Mouse (Mus musculus) limb, embryonic 13.5 days (tissue): ENCODE measurements around the gene Sntb2. TPM values are rescaled to one million over a fixed set of nuclear protein-coding genes. Genes with fewer than 3 reads are reported as not detected.
A peak's percentile ranks its signal among the peaks of the same experiment; 100 is the strongest.
"Not testable (repeated sequence)": the region's sequence is repeated elsewhere in the genome, so short reads cannot be mapped to it uniquely, and the experiment has no call there.

Experiments
- ATAC-seq: fragments of 200-750 bp; cut with Nextera tagmentation; 2 replicates; pipeline ENCODE4 v1.8.0; 2017; ENCODE audit warnings: low read depth, moderate number of reproducible peaks, moderate TSS enrichment; ENCODE audit not compliant: low FRiP score
- H3K27ac ChIP-seq: fragments of 300-500 bp; sonication (generic); 2 replicates; pipeline ENCODE4 v1.5.1; 2015; ENCODE audit warnings: inconsistent platforms, mild to moderate bottlenecking, moderate library complexity
- H3K27me3 ChIP-seq: fragments of 300-500 bp; sonication (generic); 2 replicates; pipeline ENCODE4 v1.6.1; 2015; ENCODE audit warnings: mild to moderate bottlenecking, inconsistent platforms
- H3K36me3 ChIP-seq: fragments of 300-500 bp; sonication (generic); 2 replicates; pipeline ENCODE4 v1.6.1; 2015; ENCODE audit warnings: inconsistent platforms, mild to moderate bottlenecking, moderate library complexity
- H3K4me1 ChIP-seq: fragments of 300-500 bp; sonication (generic); 2 replicates; pipeline ENCODE4 v1.6.1; 2015; ENCODE audit warnings: inconsistent platforms
- H3K4me2 ChIP-seq: fragments of 300-500 bp; sonication (generic); replicated peaks from 2 replicates; pipeline ENCODE4 v1.6.1; 2015; ENCODE audit warnings: inconsistent platforms, mild to moderate bottlenecking, moderate library complexity
- H3K4me3 ChIP-seq: fragments of 300-500 bp; sonication (generic); 2 replicates; pipeline ENCODE4 v1.5.1; 2015; ENCODE audit warnings: moderate library complexity, mild to moderate bottlenecking, inconsistent platforms
- H3K9ac ChIP-seq: fragments of 300-500 bp; sonication (generic); 2 replicates; pipeline ENCODE4 v1.6.1; 2015; ENCODE audit warnings: mild to moderate bottlenecking, inconsistent platforms
- H3K9me3 ChIP-seq: fragments of 300-500 bp; sonication (generic); 2 replicates; pipeline ENCODE4 v1.6.1; 2016; ENCODE audit warnings: inconsistent platforms
- WGBS: fragments of 180-500 bp; shearing (Covaris S2); methylation state at CpG from one replicate; pipeline ENCODE4 v1.1.7; 2015; 5-methylcytosine and 5-hydroxymethylcytosine counted together
- polyA plus RNA-seq: library from polyadenylated mRNA; unstranded; fragments of >200 nt; fragmentation: Nextera tagmentation; extraction: Ambion mirVana; gene quantifications from 2 replicates; pipeline ENCODE4 v1.2.1, GENCODE M21; 2015

Sntb2 gene
- polyA plus RNA-seq, 1 experiment from 2014 or later, result 16.4 TPM

DNA sequence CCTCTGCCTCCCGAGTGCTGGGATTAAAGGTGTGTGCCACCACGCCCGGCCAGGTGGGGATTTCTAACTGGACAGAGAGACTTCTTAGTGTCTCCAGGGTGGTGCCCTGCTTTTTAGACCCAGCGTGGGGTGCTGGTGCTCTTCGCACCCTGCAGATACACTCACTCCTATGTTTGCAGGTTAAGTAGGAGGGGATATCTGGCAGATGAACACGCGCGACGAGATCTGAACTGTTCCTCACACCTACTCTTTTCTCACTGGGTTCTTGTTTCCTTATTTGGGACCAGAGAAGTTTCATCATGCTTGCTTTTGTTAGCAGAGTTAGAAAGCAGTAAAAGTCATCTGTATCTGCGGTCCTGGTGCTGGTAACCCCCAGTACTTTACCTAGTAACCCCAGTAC, 21.9 kb upstream of the Sntb2 start:
- no peak overlapping the region for H3K9ac ChIP-seq
- no peak overlapping the region for H3K4me2 ChIP-seq
- ATAC-seq, result no peak
- H3K4me1 ChIP-seq, result no peaks in the 10 kb centered on the region
- no peaks in the 10 kb centered on the region for H3K9me3 ChIP-seq
- no peak overlapping the region for H3K27ac ChIP-seq
- no peaks in the 10 kb centered on the region for H3K27me3 ChIP-seq
- no peak overlapping the region for H3K4me3 ChIP-seq
- 95% methylated on average over 10 of the region's 10 CpGs for WGBS
- H3K36me3 ChIP-seq, result peaks cover 81% of the 10 kb centered on the region

DNA sequence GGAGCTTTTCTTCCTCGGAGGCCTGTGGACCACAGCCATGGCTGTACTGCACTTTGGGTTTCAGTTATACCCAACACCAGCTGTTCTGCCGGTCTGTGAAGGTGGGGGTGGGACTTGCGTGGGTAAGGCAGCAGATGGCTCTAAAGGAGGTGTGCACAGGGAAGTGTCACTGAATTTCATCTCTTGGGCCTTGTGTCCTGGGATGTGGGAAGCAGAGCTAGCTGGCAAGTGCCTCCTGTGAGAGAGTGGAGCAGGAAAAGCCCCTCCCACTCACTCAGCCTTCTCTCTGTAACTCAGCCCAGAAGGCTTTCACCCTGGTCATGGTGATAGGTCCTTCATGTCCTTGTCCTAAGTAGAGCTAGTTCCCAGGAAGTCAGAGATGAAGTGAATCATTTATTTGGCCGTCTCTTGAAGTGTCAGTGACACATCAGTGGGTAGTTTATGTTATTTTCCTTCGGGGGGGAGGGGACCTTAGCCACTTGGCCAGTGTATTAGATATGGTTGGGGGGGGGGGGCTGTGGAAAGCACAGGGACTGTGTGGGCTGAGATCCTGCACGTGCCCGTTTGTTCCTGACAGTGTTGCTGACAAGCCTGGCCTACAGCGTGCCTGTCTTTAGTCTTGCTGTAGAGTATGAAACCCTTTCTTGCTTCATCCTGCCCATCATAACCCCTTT, 15.7 kb upstream of the Sntb2 start:
- no peak overlapping the region for H3K9ac ChIP-seq
- H3K4me3 ChIP-seq, result no peak overlapping the region
- no peaks in the 10 kb centered on the region for H3K27me3 ChIP-seq
- no peak for ATAC-seq
- no peak overlapping the region for H3K27ac ChIP-seq
- WGBS, result 93% methylated on average over 8 of the region's 8 CpGs
- no peak overlapping the region for H3K4me2 ChIP-seq
- no peaks in the 10 kb centered on the region for H3K9me3 ChIP-seq
- no peaks in the 10 kb centered on the region for H3K4me1 ChIP-seq
- peaks cover 85% of the 10 kb centered on the region for H3K36me3 ChIP-seq

DNA sequence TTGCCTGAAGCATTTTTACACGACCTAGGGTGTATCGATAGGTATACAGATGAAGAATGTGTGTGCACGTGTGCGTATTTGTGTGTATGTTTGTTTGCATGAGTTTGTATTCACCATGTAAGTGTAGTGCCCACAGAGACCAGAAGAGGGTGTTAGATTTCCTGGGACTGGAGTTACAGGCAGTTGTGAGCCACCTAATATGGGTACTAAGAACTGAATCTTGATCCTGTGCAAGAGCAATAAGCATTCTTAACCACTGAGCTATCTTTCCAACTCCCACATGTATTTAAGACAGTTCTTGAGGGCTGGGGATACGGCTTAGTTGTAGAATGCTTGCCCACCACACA, 15.2 kb upstream of the Sntb2 start:
- Histone ChIP-seq H3K36me3 (peaks cover 80% of the 10 kb centered on the region), H3K4me1 (no peaks in the 10 kb centered on the region), H3K4me3 (no peak overlapping the region), H3K27ac (no peak overlapping the region), H3K9me3 (no peaks in the 10 kb centered on the region), H3K27me3 (no peaks in the 10 kb centered on the region), H3K4me2 (no peak overlapping the region), H3K9ac (no peak overlapping the region)
- no peak for ATAC-seq
- 94% methylated on average over 5 of the region's 5 CpGs for WGBS

DNA sequence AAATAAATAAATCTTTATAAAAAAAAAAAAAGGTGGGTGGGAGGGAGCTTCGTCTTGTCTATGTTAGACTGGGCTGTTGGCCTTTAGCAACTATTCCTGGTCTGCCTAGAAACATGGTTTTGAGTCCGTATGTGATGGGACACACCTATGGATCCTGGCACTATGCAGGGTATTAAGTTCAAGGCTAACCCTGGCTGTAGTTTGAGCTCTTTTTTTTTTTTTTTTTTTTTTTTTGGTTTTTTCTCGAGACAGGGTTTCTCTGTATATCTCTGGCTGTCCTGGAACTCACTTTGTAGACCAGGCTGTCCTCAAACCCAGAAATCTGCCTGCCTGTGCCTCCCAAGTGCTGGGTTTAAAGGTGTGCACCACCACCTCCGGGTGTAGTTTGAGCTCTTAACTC, 11.5 kb upstream of the Sntb2 start:
- Histone ChIP-seq H3K9me3 (no peaks in the 10 kb centered on the region), H3K4me3 (no peak overlapping the region), H3K4me1 (peaks cover 2% of the 10 kb centered on the region), H3K9ac (no peak overlapping the region), H3K36me3 (peaks cover 43% of the 10 kb centered on the region), H3K4me2 (no peak overlapping the region), H3K27me3 (no peaks in the 10 kb centered on the region), H3K27ac (no peak overlapping the region)
- 80% methylated on average over 4 of the region's 4 CpGs for WGBS
- ATAC-seq, result no peak

DNA sequence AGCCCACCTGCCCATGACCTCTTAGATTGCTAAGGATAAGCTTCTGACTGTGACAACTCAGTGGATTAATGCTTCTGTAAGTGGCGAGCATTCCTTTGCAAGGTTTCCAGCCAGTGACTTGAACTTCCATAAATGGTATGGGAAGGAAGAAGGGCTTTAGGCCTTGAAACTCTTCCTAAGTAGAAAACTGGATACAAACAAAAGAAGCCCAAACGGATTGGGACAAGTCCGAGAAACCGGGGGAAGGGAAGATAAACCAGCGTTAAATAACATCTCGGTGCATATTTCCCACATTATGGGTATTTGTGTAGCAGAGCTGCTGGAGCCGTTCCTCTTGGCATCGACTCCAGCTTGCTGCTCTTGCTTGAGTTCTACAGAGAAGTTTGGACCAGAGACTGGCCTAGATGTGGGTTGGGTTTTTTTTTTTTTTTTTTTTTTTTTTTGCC, 10.6 kb upstream of the Sntb2 start:
- no peak overlapping the region for H3K9ac ChIP-seq
- WGBS, result 81% methylated on average over 8 of the region's 8 CpGs
- H3K27ac ChIP-seq, result no peak overlapping the region

DNA sequence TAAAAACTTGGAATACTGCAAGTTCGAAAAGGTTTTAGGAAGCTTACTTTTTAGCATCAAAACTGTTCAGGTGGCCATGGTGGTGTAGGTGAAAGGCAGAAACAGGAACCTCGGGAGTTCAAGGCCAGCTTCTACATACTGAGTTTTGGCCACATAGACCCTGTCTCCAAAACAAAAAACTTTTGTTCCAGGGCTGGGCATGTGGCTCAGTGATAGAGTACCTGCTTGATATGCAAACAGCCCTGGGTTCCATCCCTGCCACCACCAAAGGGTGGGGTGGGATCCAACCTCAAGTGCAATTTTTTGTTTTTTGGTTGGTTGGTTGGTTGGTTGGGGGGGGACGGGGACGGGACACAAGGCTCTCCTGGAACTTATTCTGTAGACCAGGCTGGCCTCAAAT, 10.1 kb upstream of the Sntb2 start:
- Histone ChIP-seq H3K4me1 (peaks cover 14% of the 10 kb centered on the region), H3K4me3 (no peak overlapping the region), H3K27me3 (no peaks in the 10 kb centered on the region), H3K9ac (no peak overlapping the region), H3K36me3 (peaks cover 29% of the 10 kb centered on the region), H3K4me2 (no peak overlapping the region), H3K9me3 (no peaks in the 10 kb centered on the region), H3K27ac (no peak overlapping the region)
- no peak for ATAC-seq
- WGBS, result 85% methylated on average over 4 of the region's 4 CpGs

More for the DNA sequence above, 10.6 kb upstream of the Sntb2 start:
- Histone ChIP-seq H3K4me2 (no peak overlapping the region), H3K27me3 (no peaks in the 10 kb centered on the region), H3K9me3 (no peaks in the 10 kb centered on the region), H3K36me3 (peaks cover 34% of the 10 kb centered on the region), H3K4me1 (peaks cover 11% of the 10 kb centered on the region), H3K4me3 (no peak overlapping the region)
- no peak for ATAC-seq

DNA sequence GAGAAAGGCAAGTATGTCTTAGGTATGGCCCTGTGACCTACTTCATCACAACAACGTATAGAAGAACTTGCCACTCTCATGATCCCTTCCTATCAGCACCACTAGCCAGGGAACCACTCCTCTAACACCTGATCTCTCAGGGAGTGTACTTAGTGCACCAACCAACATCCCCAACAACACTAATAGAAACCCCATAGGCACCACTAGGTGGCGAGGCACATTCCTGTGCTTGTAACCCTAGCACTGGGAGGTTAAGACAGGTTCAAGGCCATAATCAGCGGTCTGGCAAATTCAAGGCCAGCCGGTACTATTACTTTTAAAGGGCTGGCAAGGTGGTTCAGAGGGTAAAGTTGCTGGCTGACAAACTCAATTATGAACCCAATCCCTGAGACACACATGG, 8.3 kb upstream of the Sntb2 start:
- Histone ChIP-seq H3K4me3 (no peak overlapping the region), H3K4me2 (no peak overlapping the region), H3K36me3 (peaks cover 14% of the 10 kb centered on the region), H3K9me3 (no peaks in the 10 kb centered on the region), H3K9ac (no peak overlapping the region), H3K27ac (no peak overlapping the region), H3K27me3 (no peaks in the 10 kb centered on the region), H3K4me1 (peaks cover 28% of the 10 kb centered on the region)
- WGBS, result 54% methylated on average over 4 of the region's 4 CpGs
- no peak for ATAC-seq

DNA sequence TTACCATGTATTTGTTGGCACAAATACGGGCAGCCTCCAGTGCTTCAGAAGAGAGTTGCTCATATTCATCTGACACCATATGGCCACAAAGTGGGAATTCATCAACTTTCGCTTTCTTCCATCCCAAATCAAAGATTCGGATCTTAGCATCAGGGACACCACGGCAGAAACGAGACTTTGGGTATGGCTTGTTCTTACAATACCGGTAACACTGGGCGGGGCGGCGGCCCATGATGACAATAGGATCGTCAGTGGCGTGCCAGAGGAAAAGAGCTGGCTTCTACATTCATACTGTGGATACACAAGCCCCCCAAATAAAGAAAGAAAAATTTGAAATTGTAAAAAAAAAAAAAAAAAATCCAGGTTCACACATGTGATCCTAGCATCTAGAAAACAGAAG, 7.4 kb upstream of the Sntb2 start:
- not testable (repeated sequence) for H3K27ac ChIP-seq, H3K9ac ChIP-seq, H3K27me3 ChIP-seq, H3K4me3 ChIP-seq, H3K36me3 ChIP-seq, ATAC-seq, H3K9me3 ChIP-seq, H3K4me2 ChIP-seq
- peaks cover 35% of the 10 kb centered on the region for H3K4me1 ChIP-seq
- WGBS, result 92% methylated on average over 11 of the region's 11 CpGs

DNA sequence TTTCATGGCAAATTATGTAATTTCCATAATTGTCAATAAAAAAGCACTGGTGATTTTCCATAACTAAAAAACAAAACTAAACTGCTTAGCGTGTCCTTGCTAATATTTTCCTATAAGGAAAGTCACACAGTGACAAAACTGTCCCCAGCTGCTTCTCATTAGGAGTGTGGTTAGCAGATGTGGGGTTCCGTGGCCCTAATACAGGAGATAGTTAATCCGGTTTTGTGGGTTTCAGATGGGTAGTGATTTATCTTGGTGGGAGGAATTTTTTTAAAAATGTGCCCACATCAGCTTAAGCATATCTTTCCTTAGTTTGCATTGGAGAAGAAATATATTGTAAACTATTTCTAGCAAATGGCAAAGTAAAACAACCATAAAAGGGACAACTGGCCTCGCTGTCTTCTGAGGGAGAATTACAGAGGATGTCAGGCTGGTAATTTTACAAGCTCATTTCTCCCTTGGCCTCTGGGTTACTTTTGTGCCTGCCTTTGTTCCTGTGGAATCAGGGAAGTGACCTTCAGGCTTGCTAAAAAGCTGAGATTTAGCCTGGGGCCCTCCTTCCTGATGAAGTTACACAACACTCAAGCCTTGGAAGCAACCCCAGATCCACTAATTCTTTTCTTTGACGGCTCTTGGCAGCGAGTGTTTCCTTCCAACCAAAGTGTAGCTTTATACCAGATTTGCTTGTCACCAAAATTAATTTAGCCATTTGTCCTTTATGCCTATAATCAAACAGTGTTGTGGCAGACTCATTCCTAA, 6.2 kb upstream of the Sntb2 start:
- Histone ChIP-seq H3K4me2 (no peak overlapping the region), H3K4me1 (peaks cover 35% of the 10 kb centered on the region), H3K9ac (no peak overlapping the region), H3K4me3 (no peak overlapping the region), H3K9me3 (no peaks in the 10 kb centered on the region), H3K27me3 (no peaks in the 10 kb centered on the region), H3K27ac (peak overlapping the region; percentile 22; the same call in 1 of the 2 replicates), H3K36me3 (no peaks in the 10 kb centered on the region)
- no peak for ATAC-seq
- 10% methylated on average over 6 of the region's 6 CpGs for WGBS

DNA sequence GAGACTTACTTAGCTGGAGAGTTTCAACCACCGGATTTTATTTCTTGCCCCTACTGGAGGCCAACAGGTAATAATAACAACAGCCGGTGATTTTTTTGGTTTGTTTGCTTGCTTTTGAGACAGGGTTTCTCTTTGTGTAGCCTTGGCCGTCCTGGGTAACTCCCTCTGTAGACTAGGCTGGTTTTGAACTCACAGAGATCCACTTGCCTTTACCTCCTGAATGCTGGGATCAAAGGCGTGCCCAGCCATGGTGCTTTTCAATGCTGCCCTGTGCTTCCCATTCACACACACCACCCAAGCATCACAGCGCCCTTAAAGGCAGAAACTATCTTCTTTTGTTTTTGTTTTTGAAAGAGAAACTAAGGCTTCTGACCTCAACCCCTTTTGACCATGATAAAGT, 5.6 kb upstream of the Sntb2 start:
- H3K9me3 ChIP-seq, result no peaks in the 10 kb centered on the region
- H3K36me3 ChIP-seq, result no peaks in the 10 kb centered on the region
- peak overlapping the region; percentile 22; the same call in 1 of the 2 replicates for H3K27ac ChIP-seq
- ATAC-seq, result no peak
- H3K9ac ChIP-seq, result no peak overlapping the region
- peaks cover 36% of the 10 kb centered on the region for H3K4me1 ChIP-seq
- WGBS, result 72% methylated on average over 5 of the region's 5 CpGs
- no peak overlapping the region for H3K4me3 ChIP-seq
- no peaks in the 10 kb centered on the region for H3K27me3 ChIP-seq
- H3K4me2 ChIP-seq, result no peak overlapping the region

DNA sequence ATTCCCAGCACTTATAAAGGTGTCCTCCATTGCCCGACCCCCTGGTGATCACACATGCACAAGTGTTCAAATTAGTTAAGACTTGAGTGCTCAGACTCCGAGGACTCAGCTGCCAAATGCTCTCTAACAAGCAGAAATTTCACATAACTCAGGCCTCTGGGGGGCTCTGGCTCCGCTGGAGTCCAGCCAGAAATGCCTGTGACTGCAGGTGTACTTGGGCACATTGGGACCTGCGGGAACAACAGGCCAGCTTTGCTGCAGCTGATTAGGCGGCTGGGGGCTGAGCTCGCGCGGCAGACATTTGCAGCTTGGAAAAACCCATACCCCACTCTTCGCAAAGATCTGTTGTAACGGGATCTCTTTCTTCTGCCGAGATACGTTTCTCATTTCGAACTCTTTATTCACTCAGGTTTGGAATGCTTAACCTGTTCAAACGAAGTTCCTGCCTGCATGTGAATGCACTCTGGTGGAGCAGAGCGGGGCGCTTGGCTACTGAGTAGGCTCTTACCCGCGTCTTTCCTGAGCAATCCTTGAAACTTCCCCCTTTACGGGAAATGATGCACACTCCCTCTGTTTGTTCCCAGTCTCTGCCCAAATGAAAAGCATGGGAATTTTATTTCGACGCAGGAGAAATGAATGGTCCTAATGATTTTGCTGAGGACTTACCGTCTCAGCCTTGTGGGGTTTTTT, 3.0 kb upstream of the Sntb2 start:
- Histone ChIP-seq H3K9ac (peak overlapping the region; percentile 48), H3K4me3 (peak overlapping the region; percentile 27), H3K36me3 (no peaks in the 10 kb centered on the region), H3K27me3 (no peaks in the 10 kb centered on the region), H3K4me1 (peaks cover 48% of the 10 kb centered on the region), H3K9me3 (no peaks in the 10 kb centered on the region), H3K27ac (peak overlapping the region; percentile 73; the same call in 1 of the 2 replicates), H3K4me2 (peak overlapping the region; percentile 63)
- 4% methylated on average over 22 of the region's 22 CpGs for WGBS
- ATAC-seq, result peak; percentile 41

DNA sequence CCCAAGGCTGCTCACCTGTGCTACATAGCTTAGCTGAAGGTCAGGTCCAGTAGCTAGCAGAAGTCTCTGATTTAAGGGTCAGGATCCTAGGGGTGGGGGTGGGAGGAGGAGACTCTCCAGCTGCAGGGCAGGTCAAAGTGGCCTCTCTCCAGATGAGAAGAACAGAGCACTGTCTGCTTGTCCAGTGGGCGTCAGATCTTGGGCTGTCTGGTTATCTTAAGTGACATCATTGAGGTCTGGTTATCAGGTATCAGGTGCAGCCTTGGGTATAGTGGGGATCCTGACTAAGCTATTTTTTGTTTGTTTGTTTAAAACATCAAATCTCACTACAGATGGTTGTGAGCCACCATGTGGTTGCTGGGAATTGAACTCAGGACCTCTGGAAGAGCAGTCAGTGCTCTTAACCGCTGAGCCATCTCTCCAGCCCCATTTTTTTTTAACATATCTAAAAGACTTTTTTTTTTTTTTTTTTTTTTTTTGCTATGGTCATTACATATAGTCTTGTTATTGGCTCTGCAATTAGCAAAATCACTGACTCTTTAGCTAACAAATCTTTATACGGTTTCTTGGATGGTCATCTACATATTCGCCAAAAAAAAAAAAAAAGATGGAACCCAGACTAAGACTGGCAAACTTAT, 1.9 kb upstream of the Sntb2 start:
- WGBS, result 79% methylated on average over 4 of the region's 4 CpGs
- no peak overlapping the region for H3K4me3 ChIP-seq

More for the DNA sequence above, 1.9 kb upstream of the Sntb2 start:
- H3K4me1 ChIP-seq, result peaks cover 57% of the 10 kb centered on the region
- H3K27me3 ChIP-seq, result no peaks in the 10 kb centered on the region
- no peaks in the 10 kb centered on the region for H3K36me3 ChIP-seq
- no peak for ATAC-seq
- no peak overlapping the region for H3K4me2 ChIP-seq
- no peak overlapping the region for H3K27ac ChIP-seq
- no peak overlapping the region for H3K9ac ChIP-seq
- no peaks in the 10 kb centered on the region for H3K9me3 ChIP-seq
